Mouse (Mus musculus) stomach, postnatal 0 days (tissue): ENCODE data around the gene Zfp318.

Source experiments
- CTCF ChIP-seq: IDR thresholded peaks from 2 replicates; pipeline ENCODE4 v1.5.1; 2016; ENCODE audit warnings: antibody characterized with exemption, low read depth, mild to moderate bottlenecking, moderate library complexity
- EP300 ChIP-seq: optimal IDR thresholded peaks from 2 replicates; pipeline ENCODE3; 2016; ENCODE audit warnings: antibody characterized with exemption

DNA sequence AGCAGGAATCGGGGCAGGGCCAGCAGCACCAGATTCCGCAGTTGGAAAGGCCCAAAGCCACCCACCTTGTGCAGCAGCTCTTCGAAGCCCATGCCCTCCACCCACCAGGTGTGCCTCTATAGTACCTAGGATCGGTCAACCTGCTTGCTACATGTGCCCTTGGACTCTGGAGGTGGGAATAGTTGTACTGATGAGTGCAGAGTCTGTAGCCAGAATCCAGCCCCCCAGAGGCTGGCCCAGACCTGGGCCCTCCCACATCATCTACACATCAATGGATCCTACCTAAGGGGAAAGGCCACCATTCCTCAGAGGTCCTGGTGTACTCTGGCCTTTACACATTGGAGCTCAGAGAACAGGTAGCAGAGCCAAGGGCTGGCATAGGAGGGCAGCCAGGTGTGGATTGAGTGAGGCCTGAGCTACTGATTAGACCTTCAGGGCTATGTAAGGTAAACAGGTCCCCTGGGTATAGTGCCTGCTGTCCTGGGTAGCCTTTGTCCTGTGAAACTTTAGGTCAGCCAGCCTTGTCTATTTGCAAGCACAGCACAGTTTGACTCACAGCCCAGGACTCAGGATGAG is 54.9 kb downstream of the Zfp318 start, which contains the start of gene Slc22a7:
- TF ChIP-seq CTCF (no peak), EP300 (no peak)
